Mouse (Mus musculus) urinary bladder, postnatal 14 days (tissue): ENCODE results near the gene Trip10.

Experiments
- DNase-seq: peaks from one replicate; pipeline ENCODE4 v3.0.0; 2021; ENCODE audit warnings: low spot score

The Trip10 gene

GRCm38 (mm10) chr17:57290671-57291055, 41.4 kb downstream of the Trip10 start:
- DNase-seq = no peak

GRCm38 (mm10) chr17:57292302-57292701, 43.0 kb downstream of the Trip10 start:
- DNase-seq = no peak

GRCm38 (mm10) chr17:57292968-57293367, 43.7 kb downstream of the Trip10 start:
- DNase-seq = no peak

GRCm38 (mm10) chr17:57295935-57296334, 46.7 kb downstream of the Trip10 start:
- no peak for DNase-seq

GRCm38 (mm10) chr17:57297040-57297439, 47.8 kb downstream of the Trip10 start:
- no peak for DNase-seq

GRCm38 (mm10) chr17:57305593-57305992, 56.3 kb downstream of the Trip10 start:
- no peak for DNase-seq

GRCm38 (mm10) chr17:57307074-57307473, 57.8 kb downstream of the Trip10 start:
- no peak for DNase-seq

GRCm38 (mm10) chr17:57311801-57312200, 62.5 kb downstream of the Trip10 start:
- no peak for DNase-seq
